Comparison of ENCODE assay signal across 9 mouse cellular contexts in the genomic region with DNA sequence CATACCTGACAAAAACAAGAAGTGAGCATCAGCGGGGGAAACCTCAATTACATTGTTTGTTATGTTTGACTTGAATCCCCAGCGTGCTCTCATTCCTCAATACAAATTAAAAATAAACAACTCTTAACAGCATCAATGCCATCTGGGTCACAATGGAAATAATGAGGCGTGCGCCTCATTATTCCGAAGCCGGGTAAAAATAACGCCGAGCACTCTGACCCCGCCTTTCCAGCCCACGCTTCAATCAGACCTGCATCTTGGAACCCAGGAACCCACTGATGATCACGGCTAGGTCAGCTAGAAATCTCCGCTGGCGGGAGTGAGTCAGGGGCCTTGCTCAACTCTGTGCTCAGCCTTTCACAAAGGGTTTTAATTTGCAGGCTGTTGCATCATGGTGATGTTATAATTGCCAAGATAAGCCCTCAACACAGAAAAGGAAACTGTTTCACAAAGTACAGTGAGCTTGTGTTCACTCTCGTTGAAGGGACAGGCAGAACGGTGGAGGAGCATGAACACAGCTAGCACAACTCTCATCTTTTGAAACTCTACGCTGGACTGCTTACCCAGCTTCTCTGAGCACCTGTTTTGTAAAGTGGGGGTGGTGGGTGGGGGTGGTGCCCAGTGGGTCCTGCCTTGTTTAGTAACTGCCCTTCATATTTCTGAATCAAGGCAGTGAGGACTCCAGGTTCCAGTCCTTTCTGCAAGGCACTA. TPM values are rescaled to one million over a fixed set of nuclear protein-coding genes. Genes with fewer than 3 reads are reported as not detected.
DNase-seq lines count a peak whose midpoint lies in the region; ATAC-seq lines count a peak whose summit lies in the region.
"Had no signal": no experiment of that assay in that cellular context is flagged by ENCODE, and none has a peak within 500 bp of the region (broad histone marks: within the 10 kb centered on the region; RNA-seq: fewer than 3 reads in every experiment).

No protein-coding gene starts in this region.

- DNase-seq in kidney, adult 18-20 months = peak; percentile 29
- no peak for DNase-seq in kidney, adult 11 months
- peak; percentile 62 for DNase-seq in adrenal gland, postnatal 25 days
- peak; percentile 32 for DNase-seq in kidney, postnatal 14 days
- DNase-seq in spleen, adult 12 weeks (ENCODE audit: low spot score) = no peak
- no peak for DNase-seq in spleen, postnatal 4 days (ENCODE audit: low spot score in 2 of 2)

- WGBS in midbrain, embryonic 16.5 days = 23% methylated on average over 16 of the region's 16 CpGs

- peak overlapping the region; percentile 7; the same call in 1 of the 2 replicates for H3K27ac ChIP-seq in midbrain, embryonic 16.5 days (ENCODE audit: low read length)
- H3K27ac ChIP-seq: lung, embryonic 15.5 days had no signal

- H3K36me3 ChIP-seq in midbrain, embryonic 16.5 days (ENCODE audit: control insufficient read depth, insufficient read depth, low read length) = no peaks in the 10 kb centered on the region
- H3K36me3 ChIP-seq: lung, embryonic 15.5 days had no signal

- peak; percentile 51 for ATAC-seq in granulocyte monocyte progenitor cell, adult 5-6 weeks (replicated peaks; ENCODE audit: poor library complexity, severe bottlenecking)
- ATAC-seq in midbrain, embryonic 16.5 days = no peak

- H3K27me3 ChIP-seq in midbrain, embryonic 16.5 days (ENCODE audit: control insufficient read depth, insufficient read depth, low read depth, low read length) = no peaks in the 10 kb centered on the region
- H3K27me3 ChIP-seq: lung, embryonic 15.5 days had no signal

- H3K4me1 ChIP-seq in midbrain, embryonic 16.5 days (ENCODE audit: control insufficient read depth, insufficient read depth, low read length) = peaks cover 28% of the 10 kb centered on the region

- H3K9ac ChIP-seq in midbrain, embryonic 16.5 days (ENCODE audit: low read depth, low read length) = peak overlapping the region; percentile 35; the same call in 1 of the 2 replicates
- H3K9ac ChIP-seq: lung, embryonic 15.5 days had no signal

- no peaks in the 10 kb centered on the region for H3K9me3 ChIP-seq in midbrain, embryonic 16.5 days (replicated peaks; ENCODE audit: control insufficient read depth, low read length, poor library complexity, severe bottlenecking)
- H3K9me3 ChIP-seq: lung, embryonic 15.5 days had no signal

- peak overlapping the region; percentile 7; the same call in 1 of the 2 replicates for H3K4me3 ChIP-seq in midbrain, embryonic 16.5 days (ENCODE audit: low read depth, low read length)
- H3K4me3 ChIP-seq: lung, embryonic 15.5 days had no signal

- peak overlapping the region; percentile 80 for H3K4me2 ChIP-seq in midbrain, embryonic 16.5 days (ENCODE audit: low read length)

RNA-seq across cellular contexts. Expression of a gene that starts 4.2 kb away (rescaled TPM):
- 11.6 and 18.4 TPM in 2 replicates for total RNA-seq in adrenal gland, postnatal 25 days (2021)
- total RNA-seq in granulocyte monocyte progenitor cell, adult 5-6 weeks (2014; fragmentation: Nextera tagmentation) = 3.9 and 8.3 TPM in 2 replicates
- 14.0 and 14.5 TPM in 2 replicates for total RNA-seq in granulocyte monocyte progenitor cell, adult 5-6 weeks (2017)
- polyA plus RNA-seq in midbrain, embryonic 16.5 days (2015; fragmentation: Nextera tagmentation; extraction: Ambion mirVana) = 46.5 and 47.0 TPM in 2 replicates

RNA-seq across cellular contexts. Expression of a gene that starts 47.2 kb away (rescaled TPM):
- 149 and 158 TPM in 2 replicates for total RNA-seq in adrenal gland, postnatal 25 days (2021)
- 29.2 and 35.9 TPM in 2 replicates for total RNA-seq in granulocyte monocyte progenitor cell, adult 5-6 weeks (2014; fragmentation: Nextera tagmentation)
- 34.6 and 37.1 TPM in 2 replicates for total RNA-seq in granulocyte monocyte progenitor cell, adult 5-6 weeks (2017)
- 59.6 and 60.2 TPM in 2 replicates for polyA plus RNA-seq in midbrain, embryonic 16.5 days (2015; fragmentation: Nextera tagmentation; extraction: Ambion mirVana)

Comparison
In these comparisons a context has a peak if more than half of its experiments do, and no peak if none do; other contexts are left out.
1. DNase-seq: peak in kidney, adult 18-20 months (single experiment), adrenal gland, postnatal 25 days (single experiment) and kidney, postnatal 14 days (single experiment); none in kidney, adult 11 months (single experiment), spleen, adult 12 weeks (single experiment) and spleen, postnatal 4 days (0 of 2).